16 mouse cellular contexts compared by ENCODE assay signal in genomic region chr13:30217588-30218371, GRCm38 (mm10).
"Had no signal": no experiment of that assay in that cellular context is flagged by ENCODE, and none has a peak within 500 bp of the region (broad histone marks: within the 10 kb centered on the region; RNA-seq: fewer than 3 reads in every experiment).

No protein-coding gene starts in this region.

- H3K27me3 ChIP-seq: midbrain, embryonic 12.5 days; neural tube, embryonic 12.5 days; stomach, embryonic 15.5 days had no signal

- H3K4me3 ChIP-seq: midbrain, embryonic 10.5 days; midbrain, embryonic 12.5 days; neural tube, embryonic 12.5 days; stomach, embryonic 15.5 days had no signal

- ATAC-seq: midbrain, embryonic 16.5 days had no signal

- H3K9ac ChIP-seq: lung, embryonic 14.5 days; midbrain, embryonic 12.5 days; neural tube, embryonic 12.5 days; stomach, embryonic 15.5 days had no signal

- H3K36me3 ChIP-seq: midbrain, embryonic 10.5 days; midbrain, embryonic 12.5 days; neural tube, embryonic 12.5 days; stomach, embryonic 15.5 days had no signal

- DNase-seq: lung, adult 18-20 months; lung, embryonic 14.5 days; lung, postnatal 10 days; lung, postnatal 36 days; midbrain, embryonic 14.5 days; right cerebral cortex, postnatal 14 days; thymus, adult 2 months; thymus, postnatal 25 days; thymus, postnatal 4 days had no signal

- H3K4me2 ChIP-seq: lung, embryonic 14.5 days; midbrain, embryonic 12.5 days; neural tube, embryonic 12.5 days; stomach, embryonic 15.5 days had no signal

- H3K9me3 ChIP-seq: midbrain, embryonic 10.5 days; midbrain, embryonic 12.5 days; neural tube, embryonic 12.5 days; stomach, embryonic 15.5 days had no signal

- H3K4me1 ChIP-seq: neural tube, embryonic 12.5 days; stomach, embryonic 15.5 days had no signal

- H3K27ac ChIP-seq: macrophage; midbrain, embryonic 10.5 days; midbrain, embryonic 12.5 days; neural tube, embryonic 12.5 days; stomach, embryonic 15.5 days; stomach, postnatal 0 days had no signal
